Mouse (Mus musculus): ENCODE data around the gene AC131692.1. TPM values are rescaled to one million over a fixed set of nuclear protein-coding genes. Genes with fewer than 3 reads are reported as not detected.

Gene AC131692.1
- total RNA-seq, 2 experiments from 2014 or later = not detected

Small RNAs within 50 kb of the gene (microRNA-seq; reads per million reads assigned to microRNA genes)
- 5.4 to 5.9 reads per million in 2 experiments for gene Mir6988

Other genes with a start within 250 kb of the AC131692.1 start
- 10 to 100 TPM; 19.8 to 20.1 TPM for gene Frmd8, start 219.1 kb upstream of the AC131692.1 start, total RNA-seq (2021)
- 1 to 10 TPM; 3.6 to 3.7 TPM for gene Slc25a45, start 216.6 kb upstream of the AC131692.1 start, total RNA-seq (2021)
- 1 to 10 TPM; 3.4 to 4.2 TPM for gene Tigd3, start 200.3 kb upstream of the AC131692.1 start, total RNA-seq (2021)
- gene Dpf2, start 181.4 kb upstream of the AC131692.1 start, total RNA-seq (2021) = 10 to 100 TPM; 78.1 to 92.3 TPM
- gene Cdc42ep2, start 169.6 kb upstream of the AC131692.1 start, total RNA-seq (2021) = 1 to 10 TPM; 4.7 to 5.7 TPM
- gene Pola2, start 130.2 kb upstream of the AC131692.1 start, total RNA-seq (2021) = 1 to 10 TPM; 8.0 to 10.0 TPM
- gene Slc22a20, start 108.3 kb upstream of the AC131692.1 start, total RNA-seq (2021) = not detected
- gene Capn1, start 78.5 kb upstream of the AC131692.1 start, total RNA-seq (2021) = 10 to 100 TPM; 21.3 to 23.1 TPM
- 10 to 100 TPM; 42.5 to 45.3 TPM for gene Syvn1, start 47.8 kb upstream of the AC131692.1 start, total RNA-seq (2021)
- 10 to 100 TPM; 39.9 to 50.8 TPM for gene Mrpl49, start 36.6 kb upstream of the AC131692.1 start, total RNA-seq (2021)
- gene Fau, start 36.6 kb upstream of the AC131692.1 start, total RNA-seq (2021) = 100 to 1,000 TPM; 583 to 634 TPM
- gene Znhit2, start 33.2 kb upstream of the AC131692.1 start, total RNA-seq (2021) = 10 to 100 TPM; 39.5 to 41.2 TPM
- gene Tm7sf2, start 26.0 kb upstream of the AC131692.1 start, total RNA-seq (2021) = 10 to 100 TPM; 40.1 to 44.2 TPM
- 10 to 100 TPM; 84.3 to 95.9 TPM for gene Vps51, start 17.2 kb upstream of the AC131692.1 start, total RNA-seq (2021)
- gene Tmem262, start 14.4 kb upstream of the AC131692.1 start, total RNA-seq (2021) = not detected
- gene Gm28374, start 12.2 kb upstream of the AC131692.1 start, total RNA-seq (2021) = 1 to 10 TPM in 1 of 2 experiments, under 1 TPM in 1; 0.57 to 1.5 TPM
- gene Zfpl1, start 9.5 kb upstream of the AC131692.1 start, total RNA-seq (2021) = 10 to 100 TPM; 33.1 to 33.7 TPM
- 1 to 10 TPM in 1 of 2 experiments, under 1 TPM in 1; 0.99 to 1.0 TPM for gene Cdca5, start 9.4 kb upstream of the AC131692.1 start, total RNA-seq (2021)
- gene Naaladl1, start 11.4 kb downstream of the AC131692.1 start, total RNA-seq (2021) = not detected
- gene Sac3d1, start 24.2 kb downstream of the AC131692.1 start, total RNA-seq (2021) = 10 to 100 TPM; 16.8 to 18.2 TPM
- 10 to 100 TPM; 42.3 to 43.7 TPM for gene Snx15, start 33.9 kb downstream of the AC131692.1 start, total RNA-seq (2021)
- under 1 TPM in 1 of 2 experiments, not detected in 1; 0.39 TPM for gene Batf2, start 46.6 kb downstream of the AC131692.1 start, total RNA-seq (2021)
- gene Arl2, start 47.1 kb downstream of the AC131692.1 start, total RNA-seq (2021) = 10 to 100 TPM; 63.2 to 65.9 TPM
- gene Majin, start 90.0 kb downstream of the AC131692.1 start, total RNA-seq (2021) = not detected
- gene Gpha2, start 132.0 kb downstream of the AC131692.1 start, total RNA-seq (2021) = not detected
- 100 to 1,000 TPM; 158 to 170 TPM for gene Ppp2r5b, start 141.5 kb downstream of the AC131692.1 start, total RNA-seq (2021)
- 10 to 100 TPM; 35.9 to 38.2 TPM for gene Atg2a, start 147.2 kb downstream of the AC131692.1 start, total RNA-seq (2021)
- gene Ehd1, start 182.3 kb downstream of the AC131692.1 start, total RNA-seq (2021) = 10 to 100 TPM; 68.8 to 79.0 TPM
- gene Cdc42bpg, start 212.0 kb downstream of the AC131692.1 start, total RNA-seq (2021) = 1 to 10 TPM; 4.9 to 5.6 TPM
- gene Men1, start 240.6 kb downstream of the AC131692.1 start, total RNA-seq (2021) = 10 to 100 TPM; 66.4 to 68.2 TPM
- 10 to 100 TPM; 82.6 to 85.8 TPM for gene Map4k2, start 246.7 kb downstream of the AC131692.1 start, total RNA-seq (2021)

All from layer of hippocampus, postnatal 14 days (tissue).